Mouse (Mus musculus) heart, embryonic 16.5 days (tissue): ENCODE measurements around the gene Gdf1. TPM values are rescaled to one million over a fixed set of nuclear protein-coding genes. Genes with fewer than 3 reads are reported as not detected.
A peak's percentile ranks its signal among the peaks of the same experiment; 100 is the strongest.

Experiments used
- ATAC-seq: fragments of 200-750 bp; cut with Nextera tagmentation; replicated peaks from 2 replicates; pipeline ENCODE4 v1.8.0; 2017; ENCODE audit warnings: moderate number of reproducible peaks; ENCODE audit not compliant: insufficient read depth, low FRiP score; ENCODE audit errors: extremely low read depth
- H3K27ac ChIP-seq: fragments of 300-500 bp; sonication (generic); 2 replicates; pipeline ENCODE4 v1.5.1; 2014; ENCODE audit warnings: mild to moderate bottlenecking, low read length, control low read depth, moderate library complexity
- H3K27me3 ChIP-seq: fragments of 300-500 bp; sonication (generic); 2 replicates; pipeline ENCODE4 v1.6.1; 2014; ENCODE audit warnings: low read length, mixed read lengths; ENCODE audit not compliant: control insufficient read depth, insufficient read depth
- H3K36me3 ChIP-seq: fragments of 300-500 bp; sonication (generic); 2 replicates; pipeline ENCODE4 v1.6.1; 2014; ENCODE audit not compliant: control insufficient read depth, insufficient read depth
- H3K4me1 ChIP-seq: fragments of 300-500 bp; sonication (generic); 2 replicates; pipeline ENCODE4 v1.6.1; 2014; ENCODE audit warnings: low read length, mixed read lengths; ENCODE audit not compliant: control insufficient read depth, insufficient read depth
- H3K4me2 ChIP-seq: fragments of 300-500 bp; sonication (generic); 2 replicates; pipeline ENCODE4 v1.6.1; 2014; ENCODE audit warnings: low read depth, mild to moderate bottlenecking, control low read depth, low read length
- H3K4me3 ChIP-seq: fragments of 300-500 bp; sonication (generic); 2 replicates; pipeline ENCODE4 v1.5.1; 2014; ENCODE audit warnings: mild to moderate bottlenecking, control low read depth, low read length
- H3K9ac ChIP-seq: fragments of 300-500 bp; sonication (generic); 2 replicates; pipeline ENCODE4 v1.6.1; 2014; ENCODE audit warnings: low read length, control low read depth
- H3K9me3 ChIP-seq: fragments of 300-500 bp; sonication (generic); replicated peaks from 2 replicates; pipeline ENCODE4 v1.6.1; 2016; ENCODE audit warnings: low read length; ENCODE audit not compliant: control insufficient read depth
- WGBS: fragments of 180-500 bp; shearing (Covaris S2); extraction: QIAGEN DNeasy Blood & Tissue Kit; methylation state at CpG from one replicate; pipeline ENCODE4 v1.1.7; 2014; 5-methylcytosine and 5-hydroxymethylcytosine counted together
- polyA plus RNA-seq: library from polyadenylated mRNA; unstranded; fragments of >200 nt; fragmentation: Nextera tagmentation; extraction: Ambion mirVana; gene quantifications from 2 replicates; pipeline ENCODE4 v1.2.1, GENCODE M21; 2015

Gene Gdf1
- polyA plus RNA-seq, 1 experiment from 2014 or later: 1.4 TPM

DNA sequence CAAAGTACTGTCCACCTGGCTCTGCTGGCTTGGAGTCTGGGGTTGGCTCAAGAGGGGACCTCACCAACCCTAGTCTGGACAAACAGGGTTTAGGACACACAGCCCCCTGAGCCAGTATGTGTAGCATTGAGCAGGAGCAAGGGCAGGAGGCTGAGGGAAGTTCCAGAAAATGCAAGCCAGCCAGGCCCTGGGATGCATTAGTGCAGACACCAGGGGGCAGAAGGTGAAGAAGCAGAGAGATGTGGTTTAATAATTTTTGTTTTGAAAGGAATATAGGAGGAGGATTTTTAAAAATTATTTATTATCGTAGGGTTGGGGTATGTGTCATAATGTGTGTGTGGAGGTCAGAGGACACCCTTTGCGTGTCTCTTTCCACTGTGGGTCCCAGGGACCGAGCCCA, 5.9 kb upstream of the Gdf1 start:
- H3K36me3 ChIP-seq: no peaks in the 10 kb centered on the region
- no peak overlapping the region for H3K9ac ChIP-seq
- H3K27ac ChIP-seq: no peak overlapping the region
- H3K4me1 ChIP-seq: no peaks in the 10 kb centered on the region
- 90% methylated on average over 3 of the region's 3 CpGs for WGBS
- ATAC-seq: no peak
- H3K27me3 ChIP-seq: no peaks in the 10 kb centered on the region
- no peaks in the 10 kb centered on the region for H3K9me3 ChIP-seq
- H3K4me2 ChIP-seq: no peak overlapping the region
- H3K4me3 ChIP-seq: no peak overlapping the region

GRCm38 (mm10) chr8:70327512-70327911, 2.1 kb upstream of the Gdf1 start:
- Histone ChIP-seq H3K9me3 (no peaks in the 10 kb centered on the region), H3K4me3 (no peak overlapping the region), H3K27ac (no peak overlapping the region), H3K27me3 (peaks cover 9% of the 10 kb centered on the region; the same call in 1 of the 2 replicates), H3K4me2 (no peak overlapping the region), H3K9ac (no peak overlapping the region), H3K4me1 (peaks cover 9% of the 10 kb centered on the region), H3K36me3 (peaks cover 9% of the 10 kb centered on the region)
- ATAC-seq: no peak
- 88% methylated on average over 6 of the region's 6 CpGs for WGBS

DNA sequence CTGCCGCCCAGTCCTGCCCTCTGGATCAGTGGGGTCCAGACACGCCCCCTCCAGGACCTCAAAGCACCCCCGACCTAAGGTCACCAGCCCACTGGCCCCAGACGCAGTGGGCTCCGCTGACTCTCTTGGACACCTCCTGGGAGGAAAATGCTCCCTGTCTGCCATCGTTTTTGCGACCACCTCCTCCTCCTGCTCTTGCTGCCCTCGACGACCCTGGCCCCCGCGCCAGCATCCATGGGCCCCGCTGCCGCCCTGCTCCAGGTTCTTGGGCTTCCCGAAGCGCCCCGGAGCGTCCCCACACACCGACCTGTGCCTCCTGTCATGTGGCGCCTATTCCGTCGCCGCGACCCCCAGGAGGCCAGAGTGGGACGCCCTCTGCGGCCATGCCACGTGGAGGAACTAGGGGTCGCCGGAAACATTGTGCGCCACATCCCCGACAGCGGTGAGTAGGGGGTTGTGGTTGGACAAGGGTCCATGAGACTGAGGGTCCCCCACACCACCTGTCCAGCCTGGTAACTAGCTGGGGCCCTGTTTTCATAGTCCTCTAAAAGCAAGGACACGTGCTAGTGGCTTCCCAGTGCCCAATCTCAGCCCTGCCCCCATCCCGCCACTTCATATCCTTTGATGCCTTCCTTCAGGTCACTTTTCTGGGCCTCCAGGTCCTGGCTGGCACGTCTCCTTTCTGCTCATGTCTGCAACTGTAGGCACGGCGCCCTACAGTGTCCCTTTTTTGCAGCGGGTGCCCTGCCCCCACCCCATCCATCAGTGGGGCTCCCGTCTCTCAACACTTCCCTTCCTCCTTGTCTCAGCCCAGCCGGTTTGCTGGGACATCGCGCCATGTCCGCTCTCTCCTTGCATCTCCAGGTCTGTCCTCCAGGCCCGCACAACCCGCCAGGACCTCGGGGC, 471 bp downstream of the Gdf1 start:
- H3K27me3 ChIP-seq: peaks cover 9% of the 10 kb centered on the region; the same call in 1 of the 2 replicates
- H3K27ac ChIP-seq: no peak overlapping the region
- peak overlapping the region; percentile 19 for H3K4me3 ChIP-seq
- H3K9ac ChIP-seq: peak overlapping the region; percentile 35; the same call in 1 of the 2 replicates
- ATAC-seq: peak; percentile 9; the same call in 1 of the 2 replicates
- H3K9me3 ChIP-seq: no peaks in the 10 kb centered on the region
- peaks cover 34% of the 10 kb centered on the region for H3K36me3 ChIP-seq
- H3K4me1 ChIP-seq: peaks cover 9% of the 10 kb centered on the region
- H3K4me2 ChIP-seq: peak overlapping the region; percentile 48
- 13% methylated on average over 45 of the region's 45 CpGs for WGBS

DNA sequence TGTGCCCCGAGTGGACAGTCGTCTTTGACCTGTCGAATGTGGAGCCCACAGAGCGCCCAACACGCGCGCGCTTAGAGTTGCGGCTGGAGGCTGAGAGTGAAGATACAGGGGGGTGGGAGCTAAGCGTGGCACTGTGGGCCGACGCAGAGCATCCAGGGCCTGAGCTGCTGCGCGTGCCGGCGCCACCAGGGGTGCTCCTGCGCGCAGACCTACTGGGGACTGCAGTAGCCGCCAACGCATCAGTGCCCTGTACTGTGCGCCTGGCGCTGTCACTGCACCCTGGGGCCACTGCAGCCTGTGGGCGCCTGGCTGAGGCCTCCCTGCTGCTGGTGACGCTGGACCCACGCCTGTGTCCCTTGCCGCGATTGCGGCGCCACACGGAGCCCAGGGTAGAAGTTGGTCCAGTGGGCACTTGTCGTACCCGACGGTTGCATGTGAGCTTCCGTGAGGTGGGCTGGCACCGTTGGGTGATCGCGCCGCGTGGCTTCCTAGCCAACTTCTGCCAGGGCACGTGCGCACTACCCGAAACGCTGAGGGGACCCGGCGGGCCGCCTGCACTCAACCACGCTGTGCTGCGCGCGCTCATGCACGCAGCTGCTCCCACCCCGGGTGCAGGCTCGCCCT, 1.2 kb downstream of the Gdf1 start:
- peak overlapping the region; percentile 35; the same call in 1 of the 2 replicates for H3K9ac ChIP-seq
- H3K4me3 ChIP-seq: peak overlapping the region; percentile 19
- peaks cover 9% of the 10 kb centered on the region for H3K4me1 ChIP-seq
- peak overlapping the region; percentile 48 for H3K4me2 ChIP-seq
- peaks cover 39% of the 10 kb centered on the region for H3K36me3 ChIP-seq
- no peaks in the 10 kb centered on the region for H3K9me3 ChIP-seq
- no peak overlapping the region for H3K27ac ChIP-seq
- 38% methylated on average over 53 of the region's 53 CpGs for WGBS
- ATAC-seq: peak; percentile 63; the same call in 1 of the 2 replicates
- peaks cover 9% of the 10 kb centered on the region; the same call in 1 of the 2 replicates for H3K27me3 ChIP-seq

- Histone ChIP-seq H3K27me3 (peaks cover 9% of the 10 kb centered on the region; the same call in 1 of the 2 replicates), H3K4me2 (no peak overlapping the region), H3K4me1 (peaks cover 9% of the 10 kb centered on the region), H3K27ac (no peak overlapping the region), H3K9ac (no peak overlapping the region), H3K36me3 (peaks cover 44% of the 10 kb centered on the region), H3K4me3 (no peak overlapping the region), H3K9me3 (no peaks in the 10 kb centered on the region)
- 83% methylated on average over 19 of the region's 19 CpGs for WGBS
- ATAC-seq: no peak
Measured at GRCm38 (mm10) chr8:70331526-70331925, 1.9 kb downstream of the Gdf1 start.

- peak; percentile 67 for ATAC-seq
- Histone ChIP-seq H3K27ac (no peak overlapping the region), H3K4me1 (peaks cover 9% of the 10 kb centered on the region), H3K9me3 (no peaks in the 10 kb centered on the region), H3K4me3 (no peak overlapping the region), H3K9ac (no peak overlapping the region), H3K36me3 (peaks cover 49% of the 10 kb centered on the region), H3K4me2 (no peak overlapping the region), H3K27me3 (peaks cover 9% of the 10 kb centered on the region; the same call in 1 of the 2 replicates)
- 35% methylated on average over 40 of the region's 41 CpGs for WGBS
Measured at GRCm38 (mm10) chr8:70332070-70332877, 2.7 kb downstream of the Gdf1 start.

DNA sequence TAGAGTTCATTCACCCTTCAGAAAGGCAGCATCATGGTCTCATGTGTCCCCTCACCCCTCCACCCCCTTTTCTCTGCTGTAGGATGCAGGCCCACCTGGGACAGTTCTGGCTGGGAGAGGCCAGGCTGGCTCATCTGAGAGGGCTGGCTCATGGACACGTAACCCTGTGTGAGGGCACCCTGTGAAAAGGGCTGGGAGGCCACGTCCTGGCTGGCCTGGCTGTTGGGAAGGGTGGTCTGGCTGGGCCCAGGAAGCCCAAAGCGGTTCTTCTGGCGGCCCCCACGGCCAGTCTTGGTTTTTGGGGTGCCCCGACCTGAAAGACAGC, 3.2 kb downstream of the Gdf1 start:
- WGBS: 93% methylated on average over 6 of the region's 6 CpGs
- ATAC-seq: no peak
- no peak overlapping the region for H3K4me2 ChIP-seq
- no peak overlapping the region for H3K4me3 ChIP-seq
- peaks cover 55% of the 10 kb centered on the region for H3K36me3 ChIP-seq
- no peak overlapping the region for H3K27ac ChIP-seq
- peaks cover 9% of the 10 kb centered on the region; the same call in 1 of the 2 replicates for H3K27me3 ChIP-seq
- peaks cover 9% of the 10 kb centered on the region for H3K4me1 ChIP-seq
- no peaks in the 10 kb centered on the region for H3K9me3 ChIP-seq
- no peak overlapping the region for H3K9ac ChIP-seq

- Histone ChIP-seq H3K9me3 (no peaks in the 10 kb centered on the region), H3K4me1 (no peaks in the 10 kb centered on the region), H3K27me3 (no peaks in the 10 kb centered on the region), H3K36me3 (peaks cover 64% of the 10 kb centered on the region), H3K9ac (no peak overlapping the region), H3K4me2 (no peak overlapping the region), H3K4me3 (no peak overlapping the region), H3K27ac (no peak overlapping the region)
- no peak for ATAC-seq
- 87% methylated on average over 7 of the region's 7 CpGs for WGBS
Measured at GRCm38 (mm10) chr8:70338931-70339330, 9.3 kb downstream of the Gdf1 start.
